Mouse (Mus musculus): ENCODE results near the gene Slc6a11. TPM values are rescaled to one million over a fixed set of nuclear protein-coding genes. Genes with fewer than 3 reads are reported as not detected.

Slc6a11 gene
- polyA plus RNA-seq, 1 experiment from 2014 or later: 8.1 TPM

- DNase-seq (ENCODE audit: low spot score) (peak; percentile 39), ATAC-seq (no peak)
- 59% methylated on average over 11 of the region's 11 CpGs for WGBS
- Histone ChIP-seq H3K27ac (ENCODE audit: low read depth, low read length) (no peak overlapping the region), H3K36me3 (ENCODE audit: control insufficient read depth, insufficient read depth, low read length) (no peaks in the 10 kb centered on the region), H3K4me3 (ENCODE audit: low read depth, low read length) (no peak overlapping the region), H3K4me2 (ENCODE audit: low read length) (no peak overlapping the region), H3K9ac (ENCODE audit: low read length) (no peak overlapping the region), H3K27me3 (replicated peaks; ENCODE audit: control insufficient read depth, insufficient read depth, low read length) (no peaks in the 10 kb centered on the region), H3K4me1 (ENCODE audit: control insufficient read depth, insufficient read depth, low read length) (no peaks in the 10 kb centered on the region), H3K9me3 (replicated peaks; ENCODE audit: control insufficient read depth, low read length) (no peaks in the 10 kb centered on the region)
Measured at GRCm38 (mm10) chr6:114245665-114246064, 114.6 kb downstream of the Slc6a11 start.

GRCm38 (mm10) chr6:114250311-114250710 lies 119.3 kb downstream of the Slc6a11 start:
- no peaks in the 10 kb centered on the region for H3K9me3 ChIP-seq (replicated peaks; ENCODE audit: control insufficient read depth, low read length)

GRCm38 (mm10) chr6:114254927-114255326 lies 123.9 kb downstream of the Slc6a11 start:
- no peaks in the 10 kb centered on the region for H3K27me3 ChIP-seq (replicated peaks; ENCODE audit: control insufficient read depth, insufficient read depth, low read length)
- H3K4me2 ChIP-seq (ENCODE audit: low read length): no peak overlapping the region
- ATAC-seq: peak; percentile 33; the same call in 1 of the 2 replicates
- peak overlapping the region; percentile 71 for H3K27ac ChIP-seq (ENCODE audit: low read depth, low read length)
- H3K9ac ChIP-seq (ENCODE audit: low read length): no peak overlapping the region
- no peak overlapping the region for H3K4me3 ChIP-seq (ENCODE audit: low read depth, low read length)
- 69% methylated on average over 14 of the region's 14 CpGs for WGBS
- H3K9me3 ChIP-seq (replicated peaks; ENCODE audit: control insufficient read depth, low read length): no peaks in the 10 kb centered on the region
- DNase-seq (ENCODE audit: low spot score): peak; percentile 59
- H3K36me3 ChIP-seq (ENCODE audit: control insufficient read depth, insufficient read depth, low read length): no peaks in the 10 kb centered on the region
- peaks cover 3% of the 10 kb centered on the region for H3K4me1 ChIP-seq (ENCODE audit: control insufficient read depth, insufficient read depth, low read length)

More at GRCm38 (mm10) chr6:114250311-114250710, 119.3 kb downstream of the Slc6a11 start:
- no peak overlapping the region for H3K27ac ChIP-seq (ENCODE audit: low read depth, low read length)
- DNase-seq (ENCODE audit: low spot score) (peak; percentile 86), ATAC-seq (peak; percentile 66)
- no peak overlapping the region for H3K4me3 ChIP-seq (ENCODE audit: low read depth, low read length)
- 3% methylated on average over 5 of the region's 5 CpGs for WGBS
- H3K36me3 ChIP-seq (ENCODE audit: control insufficient read depth, insufficient read depth, low read length): no peaks in the 10 kb centered on the region
- no peaks in the 10 kb centered on the region for H3K4me1 ChIP-seq (ENCODE audit: control insufficient read depth, insufficient read depth, low read length)
- H3K27me3 ChIP-seq (replicated peaks; ENCODE audit: control insufficient read depth, insufficient read depth, low read length): no peaks in the 10 kb centered on the region
- H3K4me2 ChIP-seq (ENCODE audit: low read length): no peak overlapping the region
- H3K9ac ChIP-seq (ENCODE audit: low read length): 0 out of 2 replicates have a peak overlapping the region, but pooled peaks have one; percentile 29

- Histone ChIP-seq H3K9ac (ENCODE audit: low read length) (no peak overlapping the region), H3K4me1 (ENCODE audit: control insufficient read depth, insufficient read depth, low read length) (peaks cover 11% of the 10 kb centered on the region), H3K9me3 (replicated peaks; ENCODE audit: control insufficient read depth, low read length) (no peaks in the 10 kb centered on the region), H3K36me3 (ENCODE audit: control insufficient read depth, insufficient read depth, low read length) (no peaks in the 10 kb centered on the region), H3K27me3 (replicated peaks; ENCODE audit: control insufficient read depth, insufficient read depth, low read length) (no peaks in the 10 kb centered on the region), H3K4me2 (ENCODE audit: low read length) (no peak overlapping the region), H3K4me3 (ENCODE audit: low read depth, low read length) (no peak overlapping the region), H3K27ac (ENCODE audit: low read depth, low read length) (peak overlapping the region; percentile 45; the same call in 1 of the 2 replicates)
- WGBS: 81% methylated on average over 1 of the region's 1 CpGs
- DNase-seq (ENCODE audit: low spot score) (peak; percentile 68), ATAC-seq (peak; percentile 45; the same call in 1 of the 2 replicates)
Measured at GRCm38 (mm10) chr6:114257762-114258361, 126.8 kb downstream of the Slc6a11 start.

GRCm38 (mm10) chr6:114258661-114259193 lies 127.7 kb downstream of the Slc6a11 start:
- 0 out of 2 replicates have a peak overlapping the region, but pooled peaks have one; percentile 52 for H3K27ac ChIP-seq (ENCODE audit: low read depth, low read length)
- peak; percentile 46 for DNase-seq (ENCODE audit: low spot score)
- no peaks in the 10 kb centered on the region for H3K9me3 ChIP-seq (replicated peaks; ENCODE audit: control insufficient read depth, low read length)
- no peak overlapping the region for H3K4me3 ChIP-seq (ENCODE audit: low read depth, low read length)
- no peaks in the 10 kb centered on the region for H3K36me3 ChIP-seq (ENCODE audit: control insufficient read depth, insufficient read depth, low read length)
- peaks cover 13% of the 10 kb centered on the region for H3K4me1 ChIP-seq (ENCODE audit: control insufficient read depth, insufficient read depth, low read length)
- no peak for ATAC-seq
- WGBS: 41% methylated on average over 3 of the region's 3 CpGs
- H3K9ac ChIP-seq (ENCODE audit: low read length): no peak overlapping the region
- H3K4me2 ChIP-seq (ENCODE audit: low read length): no peak overlapping the region
- no peaks in the 10 kb centered on the region for H3K27me3 ChIP-seq (replicated peaks; ENCODE audit: control insufficient read depth, insufficient read depth, low read length)

- Histone ChIP-seq H3K27me3 (replicated peaks; ENCODE audit: control insufficient read depth, insufficient read depth, low read length) (no peaks in the 10 kb centered on the region), H3K4me3 (ENCODE audit: low read depth, low read length) (no peak overlapping the region), H3K9ac (ENCODE audit: low read length) (peak overlapping the region; percentile 32; the same call in 1 of the 2 replicates), H3K9me3 (replicated peaks; ENCODE audit: control insufficient read depth, low read length) (no peaks in the 10 kb centered on the region), H3K4me1 (ENCODE audit: control insufficient read depth, insufficient read depth, low read length) (peaks cover 27% of the 10 kb centered on the region), H3K4me2 (ENCODE audit: low read length) (no peak overlapping the region), H3K27ac (ENCODE audit: low read depth, low read length) (peak overlapping the region; percentile 27; the same call in 1 of the 2 replicates), H3K36me3 (ENCODE audit: control insufficient read depth, insufficient read depth, low read length) (no peaks in the 10 kb centered on the region)
- WGBS: 47% methylated on average over 6 of the region's 6 CpGs
- peak; percentile 27; the same call in 1 of the 2 replicates for ATAC-seq
- DNase-seq (ENCODE audit: low spot score): peak; percentile 42
Measured at GRCm38 (mm10) chr6:114261609-114262008, 130.6 kb downstream of the Slc6a11 start.

- ATAC-seq (peak; percentile 51), DNase-seq (ENCODE audit: low spot score) (peak; percentile 69)
- H3K9me3 ChIP-seq (replicated peaks; ENCODE audit: control insufficient read depth, low read length): no peaks in the 10 kb centered on the region
- H3K4me2 ChIP-seq (ENCODE audit: low read length): no peak overlapping the region
- H3K9ac ChIP-seq (ENCODE audit: low read length): no peak overlapping the region
- no peak overlapping the region for H3K4me3 ChIP-seq (ENCODE audit: low read depth, low read length)
- WGBS: 18% methylated on average over 3 of the region's 3 CpGs
- no peaks in the 10 kb centered on the region for H3K36me3 ChIP-seq (ENCODE audit: control insufficient read depth, insufficient read depth, low read length)
- H3K27me3 ChIP-seq (replicated peaks; ENCODE audit: control insufficient read depth, insufficient read depth, low read length): no peaks in the 10 kb centered on the region
- peaks cover 23% of the 10 kb centered on the region for H3K4me1 ChIP-seq (ENCODE audit: control insufficient read depth, insufficient read depth, low read length)
- peak overlapping the region; percentile 16; the same call in 1 of the 2 replicates for H3K27ac ChIP-seq (ENCODE audit: low read depth, low read length)
Measured at GRCm38 (mm10) chr6:114264010-114264409, 133.0 kb downstream of the Slc6a11 start.

GRCm38 (mm10) chr6:114264426-114264825 lies 133.4 kb downstream of the Slc6a11 start:
- 31% methylated on average over 5 of the region's 5 CpGs for WGBS
- no peak overlapping the region for H3K9ac ChIP-seq (ENCODE audit: low read length)
- H3K27ac ChIP-seq (ENCODE audit: low read depth, low read length): peak overlapping the region; percentile 16; the same call in 1 of the 2 replicates
- ATAC-seq (peak; percentile 42), DNase-seq (ENCODE audit: low spot score) (peak; percentile 79)
- H3K4me2 ChIP-seq (ENCODE audit: low read length): no peak overlapping the region
- no peaks in the 10 kb centered on the region for H3K27me3 ChIP-seq (replicated peaks; ENCODE audit: control insufficient read depth, insufficient read depth, low read length)
- H3K36me3 ChIP-seq (ENCODE audit: control insufficient read depth, insufficient read depth, low read length): no peaks in the 10 kb centered on the region
- H3K4me1 ChIP-seq (ENCODE audit: control insufficient read depth, insufficient read depth, low read length): peaks cover 23% of the 10 kb centered on the region
- H3K4me3 ChIP-seq (ENCODE audit: low read depth, low read length): no peak overlapping the region
- no peaks in the 10 kb centered on the region for H3K9me3 ChIP-seq (replicated peaks; ENCODE audit: control insufficient read depth, low read length)

GRCm38 (mm10) chr6:114266273-114266672 lies 135.2 kb downstream of the Slc6a11 start:
- ATAC-seq (no peak), DNase-seq (ENCODE audit: low spot score) (no peak)
- Histone ChIP-seq H3K27me3 (replicated peaks; ENCODE audit: control insufficient read depth, insufficient read depth, low read length) (no peaks in the 10 kb centered on the region), H3K4me3 (ENCODE audit: low read depth, low read length) (no peak overlapping the region), H3K9me3 (replicated peaks; ENCODE audit: control insufficient read depth, low read length) (no peaks in the 10 kb centered on the region), H3K4me1 (ENCODE audit: control insufficient read depth, insufficient read depth, low read length) (peaks cover 23% of the 10 kb centered on the region), H3K27ac (ENCODE audit: low read depth, low read length) (no peak overlapping the region), H3K36me3 (ENCODE audit: control insufficient read depth, insufficient read depth, low read length) (no peaks in the 10 kb centered on the region), H3K4me2 (ENCODE audit: low read length) (no peak overlapping the region), H3K9ac (ENCODE audit: low read length) (no peak overlapping the region)

All from forebrain, embryonic 14.5 days (tissue).